Mouse (Mus musculus) kidney, adult 9 months (tissue): ENCODE results near the gene a.
A peak's percentile ranks its signal among the peaks of the same experiment; 100 is the strongest.

Experiments used
- DNase-seq: peaks from one replicate; pipeline ENCODE4 v3.0.0; 2022

The a gene

GRCm38 (mm10) chr2:154785284-154785683, 5.9 kb upstream of the a start:
- DNase-seq = no peak

GRCm38 (mm10) chr2:154786187-154786586, 5.0 kb upstream of the a start:
- no peak for DNase-seq

GRCm38 (mm10) chr2:154786776-154787175, 4.4 kb upstream of the a start:
- no peak for DNase-seq

GRCm38 (mm10) chr2:154789381-154789780, 1.8 kb upstream of the a start:
- DNase-seq = no peak

- DNase-seq = no peak
Measured at GRCm38 (mm10) chr2:154789977-154790655, 1.1 kb upstream of the a start.

GRCm38 (mm10) chr2:154791661-154792642, 750 bp downstream of the a start:
- DNase-seq = peak; percentile 85

GRCm38 (mm10) chr2:154803372-154803771, 12.2 kb downstream of the a start:
- no peak for DNase-seq

GRCm38 (mm10) chr2:154803845-154804244, 12.6 kb downstream of the a start:
- no peak for DNase-seq

GRCm38 (mm10) chr2:154807689-154808088, 16.5 kb downstream of the a start:
- DNase-seq = no peak

GRCm38 (mm10) chr2:154809107-154809762, 18.0 kb downstream of the a start:
- peak; percentile 63 for DNase-seq

GRCm38 (mm10) chr2:154810821-154811220, 19.6 kb downstream of the a start:
- no peak for DNase-seq

- DNase-seq = no peak
Measured at GRCm38 (mm10) chr2:154813426-154813825, 22.2 kb downstream of the a start.

- no peak for DNase-seq
Measured at GRCm38 (mm10) chr2:154817089-154817488, 25.9 kb downstream of the a start.

- DNase-seq = peak; percentile 53
Measured at GRCm38 (mm10) chr2:154817788-154818187, 26.6 kb downstream of the a start.

GRCm38 (mm10) chr2:154818599-154818998, 27.4 kb downstream of the a start:
- DNase-seq = no peak

- no peak for DNase-seq
Measured at GRCm38 (mm10) chr2:154820346-154820745, 29.1 kb downstream of the a start.

- DNase-seq = no peak
Measured at GRCm38 (mm10) chr2:154826054-154826538, 34.9 kb downstream of the a start.

- DNase-seq = peak; percentile 28
Measured at GRCm38 (mm10) chr2:154827521-154827920, 36.3 kb downstream of the a start.

- no peak for DNase-seq
Measured at GRCm38 (mm10) chr2:154832471-154832870, 41.3 kb downstream of the a start.

- DNase-seq = no peak
Measured at GRCm38 (mm10) chr2:154834149-154834865, 43.1 kb downstream of the a start.

GRCm38 (mm10) chr2:154836537-154836936, 45.3 kb downstream of the a start:
- no peak for DNase-seq

GRCm38 (mm10) chr2:154848086-154848485, 56.9 kb downstream of the a start:
- DNase-seq = no peak

- DNase-seq = peak; percentile 78
Measured at GRCm38 (mm10) chr2:154855383-154855782, 64.2 kb downstream of the a start.
